Mouse (Mus musculus) brain, adult 2 months (tissue): ENCODE results near the gene Snap47.
"Not testable (repeated sequence)": the region's sequence is repeated elsewhere in the genome, so short reads cannot be mapped to it uniquely, and the experiment has no call there.

Source experiments
- DNase-seq: peaks from one replicate; pipeline ENCODE4 v3.0.0; 2011; ENCODE audit warnings: low read depth, low spot score

Snap47 gene

GRCm38 (mm10) chr11:59367955-59368354 is 83.0 kb downstream of the Snap47 start:
- not testable (repeated sequence) for DNase-seq

- no peak for DNase-seq
Measured at GRCm38 (mm10) chr11:59366633-59367032, 84.4 kb downstream of the Snap47 start.

- DNase-seq, result no peak
Measured at GRCm38 (mm10) chr11:59366031-59366430, 85.0 kb downstream of the Snap47 start.

- DNase-seq, result no peak
Measured at GRCm38 (mm10) chr11:59364417-59364816, 86.6 kb downstream of the Snap47 start.

- no peak for DNase-seq
Measured at GRCm38 (mm10) chr11:59364007-59364406, 87.0 kb downstream of the Snap47 start.

GRCm38 (mm10) chr11:59361291-59361690 is 89.7 kb downstream of the Snap47 start:
- no peak for DNase-seq
